Mouse (Mus musculus) liver, embryonic 14.5 days (tissue): ENCODE results near the gene Agr2.

Experiments
- CTCF ChIP-seq: IDR thresholded peaks from 2 replicates; pipeline ENCODE4 v1.5.1; 2016; ENCODE audit warnings: antibody characterized with exemption, low read depth, control low read depth
- EP300 ChIP-seq: IDR thresholded peaks from 2 replicates; pipeline ENCODE4 v1.6.1; 2016; ENCODE audit warnings: antibody characterized with exemption, low read depth

DNA sequence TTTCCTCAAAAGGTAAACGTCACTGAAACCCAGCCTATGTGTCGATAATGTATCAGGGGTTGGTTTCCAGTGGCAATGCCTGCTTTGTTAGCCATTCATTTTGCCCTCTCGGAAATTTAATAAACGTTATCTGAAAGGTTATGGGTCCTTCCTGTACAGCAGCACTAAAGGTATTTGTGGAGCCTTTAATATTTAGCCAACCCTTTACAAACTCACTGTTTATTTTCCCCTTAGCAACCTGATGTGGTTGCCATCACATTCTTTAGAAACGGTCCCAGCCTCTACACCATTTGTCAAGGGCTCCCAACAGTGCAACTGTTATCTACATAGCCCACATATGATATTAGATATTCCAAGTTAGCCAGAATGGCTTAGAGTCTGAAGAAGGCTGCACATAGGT lies 13.1 kb upstream of the Agr2 start:
- TF ChIP-seq CTCF (no peak), EP300 (no peak)
